Mouse (Mus musculus): Measurements from ENCODE around the gene Zranb3. TPM values are rescaled to one million over a fixed set of nuclear protein-coding genes. Genes with fewer than 3 reads are reported as not detected.

The Zranb3 gene
- polyA plus RNA-seq, 1 experiment from 2014 or later: 18.7 TPM

- no peak for DNase-seq (ENCODE audit: low spot score)
- H3K4me1 ChIP-seq (replicated peaks; ENCODE audit: control insufficient read depth, insufficient read depth, low read length): no peaks in the 10 kb centered on the region
- ATAC-seq (replicated peaks; ENCODE audit: low FRiP score): no peak
- no peaks in the 10 kb centered on the region for H3K27me3 ChIP-seq (ENCODE audit: control insufficient read depth, insufficient read depth, low read length)
- peaks cover 5% of the 10 kb centered on the region; the same call in 1 of the 2 replicates for H3K36me3 ChIP-seq (ENCODE audit: control insufficient read depth, insufficient read depth, low read length)
- no peak overlapping the region for H3K27ac ChIP-seq (ENCODE audit: low read depth, low read length)
- no peak overlapping the region for H3K9ac ChIP-seq (ENCODE audit: low read length)
- H3K4me2 ChIP-seq (ENCODE audit: low read depth, low read length, severe bottlenecking): no peak overlapping the region
- no peaks in the 10 kb centered on the region for H3K9me3 ChIP-seq (ENCODE audit: control insufficient read depth, low read length)
- 52% methylated on average over 2 of the region's 2 CpGs for WGBS
- no peak overlapping the region for H3K4me3 ChIP-seq (ENCODE audit: low read depth, low read length)
Measured at GRCm38 (mm10) chr1:128094686-128095085, 8.2 kb downstream of the Zranb3 start.

GRCm38 (mm10) chr1:128082800-128083199 is 20.0 kb downstream of the Zranb3 start:
- no peak for ATAC-seq (replicated peaks; ENCODE audit: low FRiP score)
- H3K4me3 ChIP-seq (ENCODE audit: low read depth, low read length): no peak overlapping the region
- no peak overlapping the region for H3K4me2 ChIP-seq (ENCODE audit: low read depth, low read length, severe bottlenecking)
- no peaks in the 10 kb centered on the region for H3K27me3 ChIP-seq (ENCODE audit: control insufficient read depth, insufficient read depth, low read length)
- H3K9ac ChIP-seq (ENCODE audit: low read length): no peak overlapping the region
- WGBS: 85% methylated on average over 7 of the region's 7 CpGs
- no peak overlapping the region for H3K27ac ChIP-seq (ENCODE audit: low read depth, low read length)
- H3K4me1 ChIP-seq (replicated peaks; ENCODE audit: control insufficient read depth, insufficient read depth, low read length): no peaks in the 10 kb centered on the region
- no peak for DNase-seq (ENCODE audit: low spot score)
- no peaks in the 10 kb centered on the region for H3K9me3 ChIP-seq (ENCODE audit: control insufficient read depth, low read length)
- H3K36me3 ChIP-seq (ENCODE audit: control insufficient read depth, insufficient read depth, low read length): no peaks in the 10 kb centered on the region

GRCm38 (mm10) chr1:128081873-128082272 is 21.0 kb downstream of the Zranb3 start:
- H3K4me2 ChIP-seq (ENCODE audit: low read depth, low read length, severe bottlenecking): no peak overlapping the region
- no peaks in the 10 kb centered on the region for H3K4me1 ChIP-seq (replicated peaks; ENCODE audit: control insufficient read depth, insufficient read depth, low read length)
- no peak overlapping the region for H3K4me3 ChIP-seq (ENCODE audit: low read depth, low read length)
- H3K27ac ChIP-seq (ENCODE audit: low read depth, low read length): no peak overlapping the region
- H3K27me3 ChIP-seq (ENCODE audit: control insufficient read depth, insufficient read depth, low read length): no peaks in the 10 kb centered on the region
- H3K9ac ChIP-seq (ENCODE audit: low read length): no peak overlapping the region
- no peaks in the 10 kb centered on the region for H3K9me3 ChIP-seq (ENCODE audit: control insufficient read depth, low read length)
- WGBS: 94% methylated on average over 7 of the region's 7 CpGs
- H3K36me3 ChIP-seq (ENCODE audit: control insufficient read depth, insufficient read depth, low read length): no peaks in the 10 kb centered on the region
- ATAC-seq (replicated peaks; ENCODE audit: low FRiP score) (no peak), DNase-seq (ENCODE audit: low spot score) (no peak)

GRCm38 (mm10) chr1:128080936-128081696 is 21.7 kb downstream of the Zranb3 start:
- WGBS: 87% methylated on average over 5 of the region's 5 CpGs
- Histone ChIP-seq H3K4me2 (ENCODE audit: low read depth, low read length, severe bottlenecking) (no peak overlapping the region), H3K4me3 (ENCODE audit: low read depth, low read length) (no peak overlapping the region)

GRCm38 (mm10) chr1:128078646-128079045 is 24.2 kb downstream of the Zranb3 start:
- Histone ChIP-seq H3K4me3 (ENCODE audit: low read depth, low read length) (no peak overlapping the region), H3K4me2 (ENCODE audit: low read depth, low read length, severe bottlenecking) (no peak overlapping the region), H3K27ac (ENCODE audit: low read depth, low read length) (no peak overlapping the region), H3K27me3 (ENCODE audit: control insufficient read depth, insufficient read depth, low read length) (no peaks in the 10 kb centered on the region), H3K9ac (ENCODE audit: low read length) (no peak overlapping the region), H3K9me3 (ENCODE audit: control insufficient read depth, low read length) (no peaks in the 10 kb centered on the region), H3K4me1 (replicated peaks; ENCODE audit: control insufficient read depth, insufficient read depth, low read length) (no peaks in the 10 kb centered on the region), H3K36me3 (ENCODE audit: control insufficient read depth, insufficient read depth, low read length) (no peaks in the 10 kb centered on the region)
- DNase-seq (ENCODE audit: low spot score) (no peak), ATAC-seq (replicated peaks; ENCODE audit: low FRiP score) (no peak)
- WGBS: 94% methylated on average over 1 of the region's 1 CpGs

More at GRCm38 (mm10) chr1:128080936-128081696, 21.7 kb downstream of the Zranb3 start:
- no peak overlapping the region for H3K27ac ChIP-seq (ENCODE audit: low read depth, low read length)
- ATAC-seq (replicated peaks; ENCODE audit: low FRiP score): no peak
- no peak for DNase-seq (ENCODE audit: low spot score)
- H3K9ac ChIP-seq (ENCODE audit: low read length): no peak overlapping the region
- H3K27me3 ChIP-seq (ENCODE audit: control insufficient read depth, insufficient read depth, low read length): no peaks in the 10 kb centered on the region
- no peaks in the 10 kb centered on the region for H3K36me3 ChIP-seq (ENCODE audit: control insufficient read depth, insufficient read depth, low read length)
- no peaks in the 10 kb centered on the region for H3K9me3 ChIP-seq (ENCODE audit: control insufficient read depth, low read length)
- H3K4me1 ChIP-seq (replicated peaks; ENCODE audit: control insufficient read depth, insufficient read depth, low read length): no peaks in the 10 kb centered on the region

- WGBS: 94% methylated on average over 2 of the region's 2 CpGs
- Histone ChIP-seq H3K27ac (ENCODE audit: low read depth, low read length) (no peak overlapping the region), H3K9ac (ENCODE audit: low read length) (no peak overlapping the region), H3K4me2 (ENCODE audit: low read depth, low read length, severe bottlenecking) (no peak overlapping the region), H3K9me3 (ENCODE audit: control insufficient read depth, low read length) (no peaks in the 10 kb centered on the region), H3K36me3 (ENCODE audit: control insufficient read depth, insufficient read depth, low read length) (no peaks in the 10 kb centered on the region), H3K4me3 (ENCODE audit: low read depth, low read length) (no peak overlapping the region), H3K27me3 (ENCODE audit: control insufficient read depth, insufficient read depth, low read length) (no peaks in the 10 kb centered on the region), H3K4me1 (replicated peaks; ENCODE audit: control insufficient read depth, insufficient read depth, low read length) (no peaks in the 10 kb centered on the region)
- no peak for DNase-seq (ENCODE audit: low spot score)
- ATAC-seq (replicated peaks; ENCODE audit: low FRiP score): no peak
Measured at GRCm38 (mm10) chr1:128077788-128078187, 25.1 kb downstream of the Zranb3 start.

GRCm38 (mm10) chr1:128076791-128077479 is 25.9 kb downstream of the Zranb3 start:
- ATAC-seq (replicated peaks; ENCODE audit: low FRiP score) (no peak), DNase-seq (ENCODE audit: low spot score) (no peak)
- Histone ChIP-seq H3K27ac (ENCODE audit: low read depth, low read length) (no peak overlapping the region), H3K9ac (ENCODE audit: low read length) (no peak overlapping the region), H3K36me3 (ENCODE audit: control insufficient read depth, insufficient read depth, low read length) (no peaks in the 10 kb centered on the region), H3K4me2 (ENCODE audit: low read depth, low read length, severe bottlenecking) (no peak overlapping the region), H3K4me3 (ENCODE audit: low read depth, low read length) (no peak overlapping the region), H3K9me3 (ENCODE audit: control insufficient read depth, low read length) (no peaks in the 10 kb centered on the region), H3K27me3 (ENCODE audit: control insufficient read depth, insufficient read depth, low read length) (no peaks in the 10 kb centered on the region), H3K4me1 (replicated peaks; ENCODE audit: control insufficient read depth, insufficient read depth, low read length) (no peaks in the 10 kb centered on the region)
- WGBS: 87% methylated on average over 8 of the region's 8 CpGs

GRCm38 (mm10) chr1:128073051-128073450 is 29.8 kb downstream of the Zranb3 start:
- no peak overlapping the region for H3K4me2 ChIP-seq (ENCODE audit: low read depth, low read length, severe bottlenecking)
- H3K27ac ChIP-seq (ENCODE audit: low read depth, low read length): no peak overlapping the region
- no peak overlapping the region for H3K4me3 ChIP-seq (ENCODE audit: low read depth, low read length)
- WGBS: 94% methylated on average over 6 of the region's 6 CpGs
- no peak overlapping the region for H3K9ac ChIP-seq (ENCODE audit: low read length)
- no peaks in the 10 kb centered on the region for H3K36me3 ChIP-seq (ENCODE audit: control insufficient read depth, insufficient read depth, low read length)
- ATAC-seq (replicated peaks; ENCODE audit: low FRiP score) (no peak), DNase-seq (ENCODE audit: low spot score) (no peak)
- H3K4me1 ChIP-seq (replicated peaks; ENCODE audit: control insufficient read depth, insufficient read depth, low read length): no peaks in the 10 kb centered on the region
- no peaks in the 10 kb centered on the region for H3K9me3 ChIP-seq (ENCODE audit: control insufficient read depth, low read length)
- H3K27me3 ChIP-seq (ENCODE audit: control insufficient read depth, insufficient read depth, low read length): no peaks in the 10 kb centered on the region

All from forebrain, embryonic 11.5 days (tissue).